Mouse (Mus musculus) G1E-ER4 (cell line): Measurements from ENCODE around the gene Kdelr3. TPM values are rescaled to one million over a fixed set of nuclear protein-coding genes. Genes with fewer than 3 reads are reported as not detected.

ENCODE experiments used
- GATA1 ChIP-seq: IDR thresholded peaks from one replicate; pipeline ENCODE4 v1.8.0; 2012; ENCODE audit warnings: low read length, inconsistent platforms
- polyA plus RNA-seq: library from polyadenylated mRNA; stranded (reverse); fragments of >175 nt; gene quantifications from 2 replicates; pipeline ENCODE4 v1.2.3, GENCODE M21; 2012

The Kdelr3 gene
- polyA plus RNA-seq, 1 experiment = not detected

DNA sequence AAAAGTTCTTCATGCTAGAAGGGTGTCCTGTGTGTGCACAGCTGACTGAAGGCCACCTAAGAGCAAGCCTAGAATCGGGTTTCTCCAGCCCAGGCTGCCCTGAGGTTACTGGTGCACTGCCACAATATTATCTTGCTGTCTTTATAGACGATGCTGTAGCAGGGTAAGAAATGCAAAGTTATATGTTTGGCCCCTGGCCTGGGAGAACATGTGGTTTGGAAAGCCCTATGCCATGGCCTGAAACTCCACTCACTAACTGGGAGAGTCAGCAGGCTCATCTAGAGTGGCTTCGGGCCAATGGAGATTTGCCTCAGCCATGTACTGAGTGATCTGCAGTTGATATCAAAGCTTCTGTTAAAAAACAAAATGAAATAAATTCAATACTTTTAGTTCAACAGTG lies 17.6 kb downstream of the Kdelr3 start:
- no peak for TF ChIP-seq GATA1

DNA sequence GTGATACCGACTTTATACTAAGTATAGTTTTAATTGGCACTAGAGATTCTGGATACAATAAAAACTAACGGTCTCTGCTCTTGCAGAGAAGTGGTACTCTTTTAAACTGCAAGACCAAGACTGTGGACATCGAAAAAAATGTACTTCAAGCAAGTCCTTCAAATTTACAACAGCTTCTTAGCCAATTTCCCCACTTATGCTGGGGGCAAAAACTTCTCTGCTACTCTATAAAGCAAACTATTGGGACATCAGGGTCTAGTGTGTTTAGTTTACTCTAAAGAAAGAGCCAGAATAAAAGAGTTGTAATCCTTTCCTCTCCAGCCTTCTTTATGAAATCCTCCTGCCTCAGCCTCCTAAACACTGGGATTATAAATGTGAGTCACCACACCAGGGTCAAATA lies 27.8 kb downstream of the Kdelr3 start:
- TF ChIP-seq GATA1 = no peak

DNA sequence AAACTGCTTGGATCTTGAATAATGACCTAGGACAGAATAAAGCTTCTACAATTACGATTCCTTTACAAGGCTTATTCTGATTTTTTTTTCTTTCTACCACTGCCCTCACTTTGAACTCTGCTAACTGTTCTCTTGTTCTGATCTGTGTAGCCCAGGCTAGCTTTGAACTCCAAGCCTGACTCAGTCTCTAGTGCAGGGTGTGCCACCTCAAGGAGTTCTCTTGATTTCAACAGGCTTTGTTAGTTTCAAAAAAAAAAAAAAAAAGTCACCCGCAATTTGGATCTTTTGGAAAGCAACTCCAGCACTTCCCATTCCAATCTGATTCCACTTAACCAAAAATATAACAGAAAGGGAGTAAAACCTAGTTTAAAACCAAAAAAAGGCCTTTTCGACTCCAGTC lies 29.3 kb downstream of the Kdelr3 start:
- TF ChIP-seq GATA1 = no peak

DNA sequence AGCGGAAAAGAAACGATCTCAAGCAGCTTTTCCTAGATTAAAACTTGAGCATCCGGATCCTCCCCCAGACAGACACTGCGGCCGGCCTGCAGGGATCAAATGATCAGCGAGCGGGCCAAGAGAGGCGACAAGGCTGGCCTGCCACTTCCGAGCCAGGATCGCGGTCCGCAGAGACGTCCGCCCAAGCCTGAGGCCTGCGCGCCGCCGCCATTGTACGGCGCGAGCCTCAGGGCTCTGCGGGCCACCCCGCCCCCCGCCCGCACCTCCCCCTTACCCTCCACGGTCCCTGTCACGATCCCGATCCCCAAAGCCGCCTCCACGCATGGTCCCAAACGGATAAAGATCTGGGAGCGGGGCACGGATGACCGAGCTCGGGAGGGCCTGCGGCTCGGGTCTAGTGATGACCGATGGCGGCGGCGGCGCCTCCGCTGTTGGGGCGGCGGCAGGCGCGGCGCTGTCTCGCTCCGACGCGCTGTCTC lies 29.7 kb downstream of the Kdelr3 start:
- TF ChIP-seq GATA1 = no peak

- TF ChIP-seq GATA1 = no peak
Observed at GRCm38 (mm10) chr15:79546410-79547288, 30.4 kb downstream of the Kdelr3 start, which contains the start of gene Ddx17. Gene Ddx17 (minus strand): TSS chr15:79546741.

DNA sequence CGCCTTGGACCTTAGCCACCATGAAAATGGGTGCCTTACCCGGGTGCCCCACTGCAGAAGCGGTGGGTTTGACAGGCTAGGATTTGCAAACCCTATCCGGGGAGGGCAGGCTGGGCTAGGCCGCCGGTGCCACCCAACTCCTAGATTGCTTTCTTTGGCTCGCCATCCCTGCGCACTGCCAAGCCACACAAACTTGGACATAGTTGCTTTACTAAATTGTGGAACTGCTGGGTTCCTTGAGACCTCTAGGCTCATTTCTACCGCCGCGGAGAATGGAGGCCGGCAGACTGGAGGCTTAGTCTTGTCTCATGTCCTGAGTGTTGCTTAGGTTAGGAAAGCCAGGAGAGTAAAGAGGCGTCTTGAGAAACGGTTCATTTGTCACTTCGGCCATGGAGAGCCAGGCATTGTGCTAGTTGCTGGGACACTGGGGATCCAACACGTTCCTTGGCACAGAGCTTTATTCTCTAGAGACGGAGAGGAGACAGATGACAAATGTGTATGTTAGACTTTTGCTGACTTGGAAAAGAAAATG lies 31.1 kb downstream of the Kdelr3 start:
- no peak for TF ChIP-seq GATA1

DNA sequence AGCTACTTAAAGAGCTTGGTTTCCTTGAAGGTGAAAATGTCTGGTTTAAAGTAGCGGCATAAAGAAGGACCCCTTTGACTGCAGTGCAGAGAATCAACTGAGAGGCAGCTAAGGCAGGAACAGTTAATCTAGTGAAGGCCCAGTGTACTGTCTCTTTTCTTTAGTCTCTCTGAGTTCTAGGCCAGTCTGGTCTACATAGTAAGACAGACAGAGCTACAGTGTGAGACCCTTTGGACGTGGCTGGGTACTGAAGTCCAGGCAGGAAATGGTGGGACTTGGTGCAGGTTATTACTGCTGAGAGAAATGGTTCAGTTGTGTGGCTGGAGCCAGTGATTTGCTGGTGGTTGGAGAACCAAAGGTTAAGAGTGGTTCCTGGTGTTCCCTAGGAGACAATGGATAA lies 32.0 kb downstream of the Kdelr3 start:
- TF ChIP-seq GATA1 = no peak

- TF ChIP-seq GATA1 = no peak
Observed at GRCm38 (mm10) chr15:79552566-79552965, 36.4 kb downstream of the Kdelr3 start.

DNA sequence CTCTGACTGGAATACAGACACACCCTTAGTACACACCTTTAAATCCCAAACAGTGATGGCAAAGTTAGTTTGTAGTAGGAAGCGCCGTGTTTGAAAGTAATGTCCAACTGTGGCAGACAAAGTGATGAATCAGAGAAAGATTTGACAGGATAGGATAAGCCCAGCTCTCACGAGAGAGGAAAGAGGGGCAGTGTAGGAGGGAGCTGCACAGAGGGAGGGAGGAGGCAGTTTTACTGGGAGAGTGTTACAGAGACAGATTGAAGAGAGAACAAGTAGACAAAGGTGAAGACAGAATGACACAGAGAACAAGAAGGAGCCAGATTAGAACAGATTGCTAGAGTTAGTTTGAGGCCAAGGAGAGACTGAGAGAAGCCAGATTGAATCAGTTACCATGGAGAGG lies 43.4 kb downstream of the Kdelr3 start:
- TF ChIP-seq GATA1 = no peak

- no peak for TF ChIP-seq GATA1
Observed at GRCm38 (mm10) chr15:79562417-79562816, 46.2 kb downstream of the Kdelr3 start.

GRCm38 (mm10) chr15:79575543-79576222 lies 59.5 kb downstream of the Kdelr3 start:
- no peak for TF ChIP-seq GATA1

DNA sequence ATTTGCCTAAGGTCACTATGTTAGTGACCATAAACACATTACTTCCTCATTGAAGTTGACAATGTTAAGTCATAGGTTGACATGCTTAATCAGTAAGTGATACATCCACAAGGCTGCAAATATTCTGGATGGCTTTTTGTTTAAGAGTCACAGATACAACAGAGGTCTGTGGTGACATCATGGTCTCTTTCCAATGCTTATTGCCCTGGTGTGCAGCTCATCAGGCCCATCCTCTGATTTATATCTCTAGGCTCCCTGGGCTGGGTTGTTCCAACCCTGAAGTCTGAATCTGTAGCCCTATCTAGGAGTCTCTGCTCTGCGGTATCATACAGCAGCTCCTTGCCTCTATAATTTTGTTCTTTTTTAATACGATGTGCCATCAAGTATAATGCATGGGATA lies 60.7 kb downstream of the Kdelr3 start:
- no peak for TF ChIP-seq GATA1

Other genes starting within 250 kb of the Kdelr3 start
- not detected in 2 replicates for gene Baiap2l2, start 230.9 kb upstream of the Kdelr3 start, polyA plus RNA-seq
- 25.1 and 27.0 TPM in 2 replicates for gene Pla2g6, start 188.0 kb upstream of the Kdelr3 start, polyA plus RNA-seq
- 3.6 and 4.1 TPM in 2 replicates for gene Maff, start 169.8 kb upstream of the Kdelr3 start, polyA plus RNA-seq
- 18.0 and 25.1 TPM in 2 replicates for gene Tmem184b, start 112.8 kb upstream of the Kdelr3 start, polyA plus RNA-seq
- gene Csnk1e, start 60.8 kb upstream of the Kdelr3 start, polyA plus RNA-seq = not detected in 2 replicates
- not detected in 2 replicates for gene Kcnj4, start 11.2 kb upstream of the Kdelr3 start, polyA plus RNA-seq
- 65.7 and 86.5 TPM in 2 replicates for gene Ddx17, start 30.3 kb downstream of the Kdelr3 start, polyA plus RNA-seq
- not detected in 2 replicates for gene Dmc1, start 88.7 kb downstream of the Kdelr3 start, polyA plus RNA-seq
- 0.13 TPM in 1 of 2 replicates, not detected in the other for gene Fam227a, start 142.5 kb downstream of the Kdelr3 start, polyA plus RNA-seq
- gene Cby1, start 142.8 kb downstream of the Kdelr3 start, polyA plus RNA-seq = 95.3 and 121 TPM in 2 replicates
- gene Tomm22, start 154.4 kb downstream of the Kdelr3 start, polyA plus RNA-seq = 168 and 172 TPM in 2 replicates
- 27.5 and 38.9 TPM in 2 replicates for gene Josd1, start 171.5 kb downstream of the Kdelr3 start, polyA plus RNA-seq
- gene Gtpbp1, start 174.4 kb downstream of the Kdelr3 start, polyA plus RNA-seq = 126 and 161 TPM in 2 replicates
- gene Sun2, start 226.1 kb downstream of the Kdelr3 start, polyA plus RNA-seq = 28.7 and 33.4 TPM in 2 replicates